Mouse (Mus musculus) heart, postnatal 36 days (tissue): Measurements from ENCODE around the gene Tmem39a. TPM values are rescaled to one million over a fixed set of nuclear protein-coding genes. Genes with fewer than 3 reads are reported as not detected.
A peak's percentile ranks its signal among the peaks of the same experiment; 100 is the strongest.

ENCODE experiments used
- DNase-seq, 2 experiments: peaks; one replicate each; pipeline ENCODE4 v3.0.0; 2021 to 2022
- intact Hi-C: fragments of 180-260 bp; cut with DNase I; formaldehyde crosslinking; loops from one replicate; pipeline ENCODE4 v1.15.1; 2025
- total RNA-seq, 2 experiments: library from RNA; stranded (reverse); gene quantifications; 2 replicates each; pipeline ENCODE4 v1.2.3; 2021

Gene Tmem39a
- total RNA-seq, 2 experiments from 2014 or later, result 15.3 to 20.8 TPM

DNA sequence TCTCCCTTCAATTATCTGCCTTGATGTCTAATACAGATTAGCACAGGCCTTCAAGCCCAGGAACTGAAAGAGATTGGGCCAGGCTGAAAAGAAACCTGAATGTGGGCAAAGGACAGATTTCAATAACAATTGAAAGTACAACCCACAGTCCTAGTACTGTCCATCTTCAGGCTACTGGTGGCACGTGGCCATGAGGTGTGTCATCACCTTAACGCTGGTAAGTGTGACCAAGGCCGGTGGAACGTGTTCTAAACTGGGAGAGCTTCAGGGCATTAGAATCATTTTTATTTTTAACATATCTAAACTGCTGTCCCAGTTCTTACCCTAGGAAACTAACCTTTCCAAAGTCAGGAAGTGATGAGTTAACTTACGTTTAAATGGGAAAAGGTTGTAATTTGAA, 28.7 kb downstream of the Tmem39a start:
- intact Hi-C loops, result no loop called here
- DNase-seq, result no peak

DNA sequence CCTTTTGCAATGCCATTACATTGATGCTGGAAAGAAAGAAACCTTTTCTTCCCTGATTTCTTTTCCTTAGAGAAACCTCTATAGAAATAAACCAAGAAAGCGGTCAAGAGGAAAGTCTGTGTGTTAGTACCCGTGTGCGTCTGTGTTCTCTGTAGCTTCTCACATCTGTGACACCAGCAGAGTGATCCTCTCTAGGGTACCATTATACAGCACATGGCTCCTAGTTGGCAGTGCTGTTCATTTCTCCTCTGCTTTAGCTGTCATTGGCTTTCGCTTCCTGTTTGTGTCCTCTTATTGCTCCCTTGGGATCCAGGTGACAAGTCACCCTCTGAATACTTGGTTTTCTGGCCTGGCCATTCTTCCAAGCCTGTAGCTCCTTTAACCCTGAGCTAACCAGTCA, 29.1 kb downstream of the Tmem39a start:
- no peak for DNase-seq
- intact Hi-C loops, result no loop called here

DNA sequence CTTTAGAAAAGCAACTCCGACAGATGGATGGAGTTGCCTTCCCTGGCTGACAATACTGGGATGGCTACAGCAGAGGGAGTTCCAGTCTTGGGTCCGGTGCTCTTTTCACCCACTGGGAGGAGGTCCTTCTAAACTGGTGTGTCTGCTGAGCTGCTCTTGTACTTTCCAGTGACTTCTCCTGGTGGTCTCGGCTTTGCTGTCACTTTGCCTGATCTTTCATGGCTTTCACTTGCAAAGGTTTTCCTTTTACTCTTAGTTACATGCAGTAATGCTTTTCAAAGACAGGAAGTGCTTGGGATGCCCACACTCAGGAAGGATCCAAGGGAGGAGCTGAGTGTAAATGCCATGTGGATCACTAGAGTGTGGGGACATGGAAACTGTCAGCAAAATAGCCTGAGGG, 33.0 kb downstream of the Tmem39a start:
- intact Hi-C loops, result no loop called here
- no peak for DNase-seq

DNA sequence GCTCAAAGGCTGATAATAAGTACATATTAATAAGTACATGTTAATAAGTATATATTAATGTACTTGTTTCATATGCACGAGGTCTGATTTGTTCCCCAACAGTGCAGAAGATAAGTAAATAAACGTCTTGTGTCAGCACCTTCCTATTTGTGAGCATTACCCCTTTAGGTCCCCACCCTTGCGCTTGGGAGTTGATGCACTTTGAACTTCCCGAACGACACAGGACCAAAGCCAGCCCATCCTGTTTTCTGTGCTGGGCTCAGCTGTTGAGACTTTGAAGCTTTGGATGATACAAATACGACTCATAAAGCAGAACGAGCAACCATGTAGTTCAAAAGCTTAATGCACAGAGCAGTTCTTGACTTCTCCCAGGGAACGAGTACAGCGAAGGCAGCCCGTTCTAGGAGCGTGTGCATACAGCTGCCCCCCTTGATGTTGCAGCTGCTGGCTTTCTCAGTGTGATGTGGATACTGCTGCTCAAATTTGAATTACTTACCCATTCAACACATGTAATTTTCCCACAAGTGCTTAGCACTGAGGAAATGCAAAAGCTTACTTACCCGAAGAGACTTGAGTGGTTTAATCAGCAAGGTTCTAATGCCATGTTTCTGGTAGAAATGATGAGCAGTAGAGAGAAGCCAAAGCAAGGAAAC, 33.7 kb downstream of the Tmem39a start:
- intact Hi-C loops, result no loop called here
- DNase-seq, result peak in 1 of 2 experiments; percentile 24

DNA sequence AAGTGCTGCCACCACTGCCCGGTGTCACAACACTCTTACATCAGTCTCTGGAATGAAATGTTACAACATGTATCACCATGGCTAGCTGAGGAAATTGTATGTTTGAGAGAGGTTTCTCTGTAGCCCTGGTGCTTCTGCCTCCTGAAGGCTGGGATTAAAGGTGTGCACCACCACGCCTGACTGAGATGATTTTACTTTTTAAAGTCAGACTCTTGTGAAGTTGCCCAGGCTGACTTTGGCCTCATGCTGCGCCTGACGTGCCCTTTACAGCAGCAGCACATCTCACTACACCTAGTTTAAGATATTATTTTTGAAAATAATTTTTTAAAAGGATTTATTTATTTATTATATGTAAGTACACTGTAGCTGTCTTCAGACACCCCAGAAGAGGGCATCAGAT, 34.4 kb downstream of the Tmem39a start:
- intact Hi-C loops, result no loop called here

DNA sequence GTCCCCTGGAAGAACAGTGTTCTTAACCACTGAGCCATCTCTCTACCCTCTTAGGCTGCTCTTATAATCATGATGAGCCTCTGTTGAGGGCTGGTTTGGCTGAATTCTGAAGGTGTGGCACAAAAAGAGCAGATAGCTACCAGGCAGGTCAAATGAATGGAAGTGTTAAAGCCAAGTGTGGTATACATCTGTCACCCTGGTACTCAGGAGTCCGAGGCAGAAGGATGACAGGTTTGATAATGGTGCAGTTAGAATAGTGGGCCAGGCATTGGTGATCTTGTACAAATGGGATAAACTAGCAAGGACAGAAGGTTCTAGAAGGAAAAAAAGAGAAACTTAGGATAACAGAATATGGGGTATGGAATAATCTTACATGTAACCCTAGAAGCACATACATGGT, 35.9 kb downstream of the Tmem39a start:
- intact Hi-C loops, result no loop called here
- no peak for DNase-seq

More for the DNA sequence above, 34.4 kb downstream of the Tmem39a start:
- no peak for DNase-seq

DNA sequence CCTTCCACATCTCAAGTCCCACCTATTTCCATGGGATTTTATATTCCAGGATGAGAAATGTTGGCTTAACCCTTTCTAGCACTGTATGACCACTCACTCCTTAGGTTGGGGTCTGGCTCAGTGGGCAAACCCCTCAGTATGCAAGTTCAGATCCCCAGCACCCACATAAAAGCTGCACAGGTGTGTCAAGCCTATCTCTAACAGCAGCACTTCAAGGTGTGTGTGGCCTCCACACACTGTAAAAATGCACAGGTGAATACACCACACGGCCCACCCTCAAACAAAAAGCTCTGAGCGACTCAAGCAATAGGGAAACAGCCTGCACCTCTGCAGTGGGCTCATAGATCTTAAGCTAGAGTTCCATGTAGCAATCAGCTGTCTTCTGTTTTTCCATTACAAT, 37.6 kb downstream of the Tmem39a start:
- intact Hi-C loops, result no loop called here
- no peak for DNase-seq

DNA sequence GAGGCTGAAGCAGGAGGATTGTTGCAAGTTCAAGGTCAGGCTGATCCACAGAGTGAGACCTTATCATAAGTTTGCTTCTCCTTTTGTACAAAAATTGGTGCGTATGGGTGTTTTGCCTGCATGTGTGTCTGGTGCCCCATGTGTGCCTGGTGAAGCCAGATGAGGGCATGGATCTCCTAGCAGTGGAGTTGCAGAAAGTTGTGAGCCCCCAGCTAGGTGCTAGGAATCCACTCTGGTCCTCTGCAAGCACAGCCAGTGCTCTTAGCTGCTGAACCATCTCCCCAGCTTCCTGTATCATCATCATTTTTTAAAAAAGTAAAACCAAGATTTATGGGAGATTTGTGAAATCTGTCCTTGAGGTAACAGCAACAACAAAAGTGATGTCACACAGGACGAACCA, 38.2 kb downstream of the Tmem39a start:
- intact Hi-C loops, result no loop called here

DNA sequence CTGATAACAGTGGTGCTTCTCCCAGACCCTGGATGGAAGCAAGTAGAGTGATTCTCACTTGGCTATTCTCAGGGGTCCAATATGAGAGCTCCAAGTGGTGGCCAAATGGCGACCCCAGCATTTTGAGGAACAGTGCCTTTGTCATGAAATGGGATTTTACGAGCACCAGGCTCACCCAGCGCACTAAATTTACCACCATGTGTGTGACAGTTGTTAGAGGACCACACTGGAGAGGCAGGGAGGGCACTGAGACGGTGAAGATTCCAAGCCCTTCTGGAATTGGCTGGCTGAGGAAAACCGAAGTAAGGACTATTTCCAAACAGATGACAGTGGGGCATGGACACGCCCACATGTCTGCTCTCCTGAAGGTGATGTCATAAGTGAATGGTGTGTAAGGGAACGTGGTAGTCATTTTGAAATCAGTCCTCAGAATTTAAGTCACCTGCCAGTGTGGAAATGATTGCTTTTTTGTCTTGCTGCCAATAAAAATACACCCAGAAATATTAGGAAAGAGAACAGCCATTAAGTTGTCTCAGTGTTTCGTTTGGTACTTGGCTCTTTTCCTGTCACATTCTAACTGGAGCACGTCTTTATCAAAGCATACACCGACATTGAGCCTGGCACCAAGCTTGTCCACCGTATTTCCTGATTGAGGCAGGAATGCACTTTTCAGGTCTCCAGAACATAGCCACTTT, 40.6 kb downstream of the Tmem39a start:
- no peak for DNase-seq
- intact Hi-C loops, result no loop called here

More for the DNA sequence above, 38.2 kb downstream of the Tmem39a start:
- no peak for DNase-seq

DNA sequence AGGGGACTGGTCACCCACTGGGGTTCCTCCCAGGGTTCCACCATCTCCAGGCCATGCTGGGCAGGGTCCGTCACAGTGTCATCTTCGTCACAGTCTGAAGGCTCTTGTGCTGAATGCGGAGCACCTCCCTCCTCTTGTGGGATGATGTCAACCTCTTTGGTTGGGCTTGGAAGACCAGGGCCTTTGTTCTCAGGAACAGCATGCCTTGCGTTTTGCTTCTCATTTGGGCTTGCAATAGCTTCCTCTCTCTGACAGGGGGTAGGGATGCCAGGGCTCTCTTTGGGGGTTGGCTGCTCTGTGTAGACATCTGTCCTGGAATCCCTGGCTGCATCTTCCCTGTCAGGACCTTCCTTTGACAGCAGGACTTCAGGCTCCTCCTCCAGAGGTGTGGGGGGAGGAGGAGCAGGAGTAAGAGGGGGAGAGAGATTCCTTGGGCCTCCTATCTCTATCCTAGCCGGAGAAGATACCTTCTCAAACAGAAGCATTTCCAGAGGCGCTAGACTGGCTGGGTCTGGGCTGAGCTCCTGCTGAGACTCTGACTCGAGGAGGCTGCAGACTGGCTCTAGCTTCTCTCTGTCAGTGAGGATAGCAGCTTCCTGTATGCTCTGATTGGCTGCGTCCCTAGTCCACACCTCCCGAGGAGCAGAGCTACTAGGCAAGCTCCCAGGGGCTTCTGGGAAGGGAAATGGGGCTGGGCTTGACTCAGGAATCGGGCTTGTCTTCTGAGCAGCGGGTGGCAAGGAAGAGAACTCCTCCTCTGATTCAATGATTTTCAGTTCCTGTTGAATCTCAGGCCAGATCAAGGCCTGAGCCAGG, 44.7 kb downstream of the Tmem39a start:
- intact Hi-C loops, result no loop called here
- peak; percentile 50 to 53 for DNase-seq

DNA sequence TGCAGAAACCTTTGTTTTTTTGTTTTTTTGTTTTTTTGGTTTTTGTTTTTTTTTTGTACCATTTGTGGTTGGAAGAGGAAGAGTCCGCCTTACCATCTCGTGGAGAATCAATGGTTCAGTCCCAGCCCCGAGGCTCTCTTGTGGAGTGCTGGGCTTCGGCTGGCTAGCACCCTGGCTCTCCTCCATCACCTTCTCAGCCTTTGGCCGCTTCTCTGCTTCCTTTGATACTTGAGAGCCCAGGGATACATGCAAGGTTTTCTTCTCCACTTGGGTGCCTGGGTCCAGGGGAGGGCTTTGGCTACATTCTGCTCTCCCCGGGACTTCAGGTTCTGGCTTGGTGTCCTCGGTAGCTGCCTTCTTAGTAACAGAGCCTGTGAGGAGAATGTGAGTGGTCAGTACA, 48.0 kb downstream of the Tmem39a start:
- intact Hi-C loops, result no loop called here
- DNase-seq, result no peak

DNA sequence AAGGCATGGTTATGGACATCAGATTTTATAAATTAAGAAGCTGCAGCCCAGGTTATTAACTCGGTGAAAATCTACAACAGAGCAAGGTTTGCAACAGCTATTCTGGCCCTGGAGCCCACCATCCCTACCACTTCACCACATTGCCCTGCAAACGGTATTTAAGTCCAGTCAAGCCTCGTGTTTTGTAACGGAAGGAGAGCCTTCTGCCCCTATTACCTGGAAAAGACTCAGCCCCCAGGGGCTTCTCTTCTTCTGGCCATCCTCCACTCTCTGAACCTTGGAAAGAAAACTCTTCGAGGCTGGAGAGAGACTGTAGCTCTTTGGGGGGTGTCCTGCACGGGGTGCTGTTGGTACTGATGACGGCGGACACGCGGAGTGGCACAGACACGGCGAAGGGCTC, 50.2 kb downstream of the Tmem39a start:
- intact Hi-C loops, result no loop called here
- DNase-seq, result no peak

DNA sequence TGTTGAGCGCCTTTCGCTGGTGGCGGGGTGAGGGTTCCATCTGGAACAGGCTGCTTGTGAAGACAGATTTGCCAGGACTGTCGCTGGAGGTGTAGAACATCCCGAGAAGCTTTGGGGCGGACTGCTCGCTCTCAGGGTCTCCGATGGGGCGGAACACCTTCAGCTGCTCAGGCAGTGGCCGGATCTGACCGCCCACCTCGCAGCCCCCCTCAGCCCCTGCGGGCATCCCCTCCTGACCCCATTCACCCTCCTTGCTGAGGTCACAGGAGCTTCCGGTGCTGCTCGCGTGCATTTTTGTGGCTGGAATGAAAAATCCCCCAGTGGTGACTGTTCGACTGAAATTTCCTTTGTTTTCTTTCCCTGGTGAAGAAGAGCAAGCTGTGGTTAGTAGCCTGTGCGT, 50.6 kb downstream of the Tmem39a start:
- no peak for DNase-seq
- intact Hi-C loops, result no loop called here

DNA sequence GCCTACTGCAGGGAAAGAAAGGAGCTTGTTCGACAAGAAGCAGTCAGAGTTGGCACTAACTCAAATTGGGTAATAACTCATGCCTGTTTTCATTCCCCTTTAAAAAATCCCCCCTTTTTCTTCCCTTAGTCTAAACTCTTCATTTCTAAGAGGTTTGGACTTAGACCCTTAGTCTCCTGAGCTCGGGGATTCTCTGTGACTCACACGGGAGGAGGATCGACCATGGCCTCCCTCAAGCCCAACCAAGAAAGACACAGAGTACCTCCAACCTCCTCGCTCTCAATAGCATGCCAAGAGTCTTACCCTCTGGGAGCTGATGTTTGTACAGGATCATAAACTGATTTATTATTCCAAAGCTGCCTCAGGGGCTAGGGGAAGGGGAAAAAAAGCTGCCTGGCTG, 54.1 kb downstream of the Tmem39a start:
- intact Hi-C loops, result no loop called here
- DNase-seq, result no peak

DNA sequence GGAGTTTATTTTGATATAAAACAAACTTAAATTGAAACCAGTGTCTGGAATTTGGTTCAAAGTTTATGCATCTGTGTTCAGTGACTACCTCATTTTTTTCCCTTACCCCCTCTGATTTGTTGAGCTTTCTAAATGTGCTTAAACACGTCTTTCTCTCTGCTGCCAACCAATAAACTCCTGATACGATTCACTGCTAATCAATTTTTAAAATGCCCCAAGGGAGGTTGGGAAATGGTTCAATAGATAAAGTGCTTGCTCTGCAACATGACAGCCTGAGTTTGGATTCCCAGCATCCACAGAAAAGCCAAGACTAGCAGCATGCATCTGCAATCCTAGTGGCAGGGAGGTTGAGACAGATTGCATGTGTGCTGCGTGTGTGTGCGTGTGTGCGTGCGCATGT, 55.1 kb downstream of the Tmem39a start:
- intact Hi-C loops, result no loop called here

DNA sequence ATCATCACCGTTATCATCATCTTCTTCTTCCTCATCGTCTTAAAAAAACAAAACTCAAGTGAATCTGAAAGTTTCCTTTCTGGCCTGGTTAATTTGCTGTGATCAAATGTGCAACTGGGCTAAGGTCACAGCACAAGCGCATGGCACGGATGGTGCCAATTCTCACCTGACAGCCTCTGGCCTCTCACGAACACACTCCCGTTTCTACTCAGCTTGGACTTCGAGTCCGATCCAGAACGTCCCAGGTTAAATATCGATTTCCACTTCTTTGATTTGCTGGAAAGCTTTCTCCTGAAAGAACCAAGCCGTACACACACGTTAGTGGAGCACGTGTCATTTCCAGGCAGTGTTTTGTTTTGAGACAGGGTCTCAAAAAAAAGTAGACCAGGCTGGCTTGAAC, 59.5 kb downstream of the Tmem39a start:
- no peak for DNase-seq
- intact Hi-C loops, result loop anchor here (5.0 kb wide), 1 partner anchor 194 kb away; no protein-coding TSS in a partner anchor

More for the DNA sequence above, 55.1 kb downstream of the Tmem39a start:
- DNase-seq, result no peak

DNA sequence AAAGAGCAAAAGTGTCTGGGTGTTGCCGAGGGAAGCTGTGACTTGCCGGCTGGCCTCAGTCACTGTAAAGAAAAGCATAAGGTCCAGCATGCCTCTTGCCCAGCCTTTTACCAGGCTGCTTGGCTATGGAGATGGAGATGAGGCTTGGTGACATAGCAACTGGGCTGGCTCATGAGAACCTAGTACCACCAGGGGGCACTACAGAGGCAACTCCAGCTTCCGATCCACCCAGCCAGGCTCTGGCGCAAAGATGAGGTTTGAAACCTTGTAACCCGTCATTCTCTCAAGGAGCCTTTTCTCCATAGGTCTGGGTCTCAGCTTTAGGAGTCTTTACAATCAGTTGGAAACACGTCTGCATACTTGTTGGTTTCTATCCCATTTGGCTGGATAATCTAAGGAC, 60.6 kb downstream of the Tmem39a start:
- intact Hi-C loops, result loop anchor here (5.0 kb wide), 1 partner anchor 193 kb away; no protein-coding TSS in a partner anchor
- DNase-seq, result peak; percentile 80

DNA sequence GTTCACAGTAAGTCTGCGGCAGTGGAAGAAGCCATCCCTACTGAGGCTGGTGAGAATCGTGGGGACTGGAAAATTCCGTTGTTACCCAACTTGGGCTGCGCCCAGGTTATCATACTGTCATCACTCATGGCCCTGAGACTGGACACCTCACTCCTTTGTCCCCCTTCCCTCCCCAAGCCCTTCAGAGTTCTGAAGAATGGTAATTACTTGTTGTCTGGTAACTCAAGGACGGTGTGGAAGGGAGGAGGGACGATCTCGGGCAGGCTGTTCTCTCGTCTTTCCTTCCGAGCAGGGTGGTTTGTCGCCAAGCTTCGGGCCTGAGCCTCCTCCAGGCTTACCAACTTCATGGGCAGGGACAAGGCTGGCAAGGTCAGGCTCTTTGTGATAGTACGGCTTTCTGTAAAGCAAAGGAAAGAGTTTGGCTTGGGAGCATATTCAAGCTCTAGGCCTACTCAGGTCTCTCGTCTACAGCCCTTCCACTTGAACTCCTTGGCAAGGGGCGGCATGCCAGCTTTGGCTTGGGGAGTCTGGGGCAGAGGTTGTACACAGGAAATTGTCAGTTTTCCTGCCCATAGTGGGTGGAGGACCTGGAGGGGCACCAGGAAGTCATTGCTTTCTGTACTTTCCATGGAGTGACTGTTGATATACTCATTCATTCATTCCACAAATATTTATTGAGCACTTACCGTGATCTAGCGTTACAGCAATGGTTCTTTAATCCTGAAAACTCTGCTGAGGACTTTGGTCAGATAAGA, 62.4 kb downstream of the Tmem39a start:
- intact Hi-C loops, result loop anchor here (5.0 to 10.0 kb wide), 2 partner anchors 84 to 104 kb away; no protein-coding TSS in a partner anchor

DNA sequence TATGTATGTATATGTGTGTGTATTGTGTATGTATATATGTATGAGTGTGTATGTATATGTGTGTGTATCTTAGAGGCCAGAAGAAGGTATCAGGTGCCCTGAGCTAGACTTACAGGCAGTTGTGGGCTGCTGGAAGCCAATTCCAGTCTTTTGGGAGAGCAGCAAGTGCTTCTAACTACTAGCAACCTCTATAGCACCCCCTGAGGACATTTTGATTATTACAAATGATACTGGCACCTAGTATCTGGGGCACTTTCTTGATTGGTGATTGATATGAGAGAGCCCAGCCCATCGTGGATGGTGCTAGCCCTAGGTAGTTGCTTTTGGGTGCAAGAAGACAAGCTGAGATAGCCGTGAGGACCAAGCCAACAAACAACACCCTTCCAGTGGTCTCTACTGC, 63.8 kb downstream of the Tmem39a start:
- no peak for DNase-seq
- intact Hi-C loops, result loop anchor here (5.0 to 10.0 kb wide), 2 partner anchors 85 to 103 kb away; no protein-coding TSS in a partner anchor

More for the DNA sequence above, 62.4 kb downstream of the Tmem39a start:
- no peak for DNase-seq

DNA sequence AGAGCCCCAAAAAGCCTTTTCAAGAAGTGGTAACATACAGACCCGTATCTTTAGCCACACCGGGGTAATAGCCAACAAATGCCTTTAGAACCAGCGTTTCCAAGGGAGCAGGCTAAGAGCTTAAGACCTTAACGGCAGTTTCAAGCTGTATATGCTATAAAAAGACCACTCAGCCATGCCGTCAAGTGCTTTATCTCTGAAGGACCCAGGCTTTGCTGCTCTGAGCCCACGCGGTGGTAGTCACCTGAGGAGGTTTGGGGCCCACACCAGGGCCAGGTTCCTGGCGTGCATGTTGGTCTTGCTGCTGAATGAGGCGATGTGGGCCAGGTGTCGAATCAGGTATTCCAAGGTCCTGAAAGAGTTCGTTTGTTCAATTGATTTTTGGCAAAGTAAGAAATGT, 65.8 kb downstream of the Tmem39a start:
- DNase-seq, result no peak
- intact Hi-C loops, result loop anchor here (5.0 to 10.0 kb wide), 2 partner anchors 87 to 100 kb away; no protein-coding TSS in a partner anchor
